Mouse (Mus musculus) embryonic fibroblast, embryonic 13.5 days (primary cell): ENCODE measurements around the gene B2m.

Source experiments
- CTCF ChIP-seq: IDR thresholded peaks from 2 replicates; pipeline ENCODE4 v1.5.1; 2011; ENCODE audit warnings: mild to moderate bottlenecking, control low read depth, low read length, moderate library complexity, borderline replicate concordance; ENCODE audit not compliant: insufficient read depth
- POLR2A ChIP-seq: IDR thresholded peaks from 2 replicates; pipeline ENCODE4 v1.6.1; 2011; ENCODE audit warnings: low read depth, mild to moderate bottlenecking, control low read depth, low read length, moderate library complexity

- TF ChIP-seq CTCF (no peak), POLR2A (no peak)
Measured at GRCm38 (mm10) chr2:122132078-122132477, 15.4 kb upstream of the B2m start.
